In the genomic region with DNA sequence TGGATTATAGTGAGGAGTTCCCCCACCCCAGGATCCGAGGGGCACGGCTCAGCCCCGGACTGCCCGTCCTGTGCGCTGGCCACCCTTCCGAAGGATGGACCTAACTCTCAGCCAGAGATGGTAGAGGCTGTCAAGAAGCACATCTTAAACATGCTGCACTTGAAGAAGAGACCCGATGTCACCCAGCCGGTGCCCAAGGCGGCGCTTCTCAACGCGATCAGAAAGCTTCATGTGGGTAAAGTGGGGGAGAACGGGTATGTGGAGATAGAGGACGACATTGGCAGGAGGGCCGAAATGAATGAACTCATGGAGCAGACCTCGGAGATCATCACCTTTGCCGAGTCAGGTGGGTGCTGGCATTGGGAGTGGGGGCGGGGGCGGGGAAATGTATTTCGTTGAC, we compare ENCODE assay signal across 7 mouse cellular contexts. TPM values are rescaled to one million over a fixed set of nuclear protein-coding genes. Genes with fewer than 3 reads are reported as not detected.
DNase-seq lines count a peak whose midpoint lies in the region; ATAC-seq and TF ChIP-seq lines count a peak whose summit lies in the region.

No protein-coding gene starts in this region.

- no peaks in the 10 kb centered on the region for H3K9me3 ChIP-seq in forebrain, embryonic 15.5 days
- no peaks in the 10 kb centered on the region for H3K9me3 ChIP-seq in liver, embryonic 12.5 days (replicated peaks)
- H3K9me3 ChIP-seq in stomach, postnatal 0 days (ENCODE audit: control insufficient read depth, low read length), result no peaks in the 10 kb centered on the region

- H3K27ac ChIP-seq in thymus, adult 2 months (ENCODE audit: control insufficient read depth, insufficient read depth, low read length), result no peak overlapping the region
- H3K27ac ChIP-seq in forebrain, embryonic 15.5 days (replicated peaks), result no peak overlapping the region
- no peak overlapping the region for H3K27ac ChIP-seq in liver, embryonic 12.5 days
- H3K27ac ChIP-seq in stomach, postnatal 0 days (replicated peaks), result no peak overlapping the region

- no peaks in the 10 kb centered on the region for H3K36me3 ChIP-seq in thymus, adult 2 months (ENCODE audit: control insufficient read depth, insufficient read depth, low read length)
- no peaks in the 10 kb centered on the region for H3K36me3 ChIP-seq in forebrain, embryonic 15.5 days
- H3K36me3 ChIP-seq in liver, embryonic 12.5 days, result no peaks in the 10 kb centered on the region
- no peaks in the 10 kb centered on the region for H3K36me3 ChIP-seq in stomach, postnatal 0 days (ENCODE audit: control insufficient read depth, insufficient read depth, low read length)

- 2% methylated on average over 20 of the region's 20 CpGs for WGBS in thymus, adult 2 months
- under 1% methylated on average over 20 of the region's 20 CpGs for WGBS in forebrain, embryonic 15.5 days
- 2% methylated on average over 20 of the region's 20 CpGs for WGBS in liver, embryonic 12.5 days (ENCODE audit: insufficient replicate concordance)
- 1% methylated on average over 20 of the region's 20 CpGs for WGBS in stomach, postnatal 0 days

- no peak for ATAC-seq in forebrain, embryonic 15.5 days (replicated peaks)
- no peak for ATAC-seq in liver, embryonic 12.5 days
- no peak for ATAC-seq in stomach, postnatal 0 days (ENCODE audit: low FRiP score, low TSS enrichment)

- TF ChIP-seq CTCF in thymus, adult 2 months (IDR thresholded peaks at IDR 0.05; ENCODE audit: borderline replicate concordance, control insufficient read depth, extremely low read depth, insufficient read depth, low read length, poor library complexity), result no peak
- no peak for TF ChIP-seq CTCF in stomach, postnatal 0 days (IDR thresholded peaks at IDR 0.05; ENCODE audit: low read depth)

- DNase-seq in thymus, adult 2 months, result no peak
- no peak for DNase-seq in thymus, adult 18-20 months
- no peak for DNase-seq in stomach, postnatal 0 days (ENCODE audit: low spot score)
- no peak for DNase-seq in left cerebral cortex, adult 11 months (ENCODE audit: low spot score)
- DNase-seq in left cerebral cortex, adult 9 months (ENCODE audit: low spot score in 2 of 2), result no peak

- TF ChIP-seq POLR2A in thymus, adult 2 months (IDR thresholded peaks at IDR 0.05; ENCODE audit: control insufficient read depth, extremely low read depth, insufficient read depth, low read length, poor library complexity), result no peak

- H3K9ac ChIP-seq in forebrain, embryonic 15.5 days (replicated peaks), result peak overlapping the region; percentile 29
- H3K9ac ChIP-seq in liver, embryonic 12.5 days, result no peak overlapping the region
- H3K9ac ChIP-seq in stomach, postnatal 0 days (ENCODE audit: low read length), result peak overlapping the region; percentile 8

- no peak for TF ChIP-seq EP300 in stomach, postnatal 0 days (optimal IDR thresholded peaks at IDR 0.05)

- peak overlapping the region; percentile 62 for H3K4me2 ChIP-seq in forebrain, embryonic 15.5 days (replicated peaks)
- peak overlapping the region; percentile 59 for H3K4me2 ChIP-seq in liver, embryonic 12.5 days
- H3K4me2 ChIP-seq in stomach, postnatal 0 days (replicated peaks; ENCODE audit: low read depth), result peak overlapping the region; percentile 69

- H3K27me3 ChIP-seq in thymus, adult 2 months (ENCODE audit: control insufficient read depth, insufficient read depth, low read length), result no peaks in the 10 kb centered on the region; the same call in 1 of the 2 replicates
- H3K27me3 ChIP-seq in forebrain, embryonic 15.5 days, result 0 out of 2 replicates have a peak, but pooled peaks cover 8% of the 10 kb centered on the region
- peaks cover 49% of the 10 kb centered on the region for H3K27me3 ChIP-seq in liver, embryonic 12.5 days (replicated peaks)
- H3K27me3 ChIP-seq in stomach, postnatal 0 days (ENCODE audit: control insufficient read depth, insufficient read depth, low read length), result no peaks in the 10 kb centered on the region

- H3K4me3 ChIP-seq in thymus, adult 2 months (ENCODE audit: control insufficient read depth, insufficient read depth, low read length), result peak overlapping the region; percentile 20
- H3K4me3 ChIP-seq in forebrain, embryonic 15.5 days, result peak overlapping the region; percentile 36
- H3K4me3 ChIP-seq in liver, embryonic 12.5 days, result peak overlapping the region; percentile 37
- peak overlapping the region; percentile 40 for H3K4me3 ChIP-seq in stomach, postnatal 0 days (ENCODE audit: low read depth, low read length)

- H3K4me1 ChIP-seq in thymus, adult 2 months (replicated peaks; ENCODE audit: control insufficient read depth, insufficient read depth, low read length), result peaks cover 13% of the 10 kb centered on the region
- H3K4me1 ChIP-seq in forebrain, embryonic 15.5 days, result peaks cover 12% of the 10 kb centered on the region
- no peaks in the 10 kb centered on the region for H3K4me1 ChIP-seq in liver, embryonic 12.5 days
- no peaks in the 10 kb centered on the region for H3K4me1 ChIP-seq in stomach, postnatal 0 days (replicated peaks; ENCODE audit: control insufficient read depth, insufficient read depth)

RNA-seq across cellular contexts. Expression of a gene that starts 5.7 kb away (rescaled TPM):
- 0.37 and 0.46 TPM in 2 replicates for polyA plus RNA-seq in thymus, adult 2 months (2012; rRNA removed)
- polyA plus RNA-seq in forebrain, embryonic 15.5 days (2015; fragmentation: Nextera tagmentation; extraction: Ambion mirVana), result 7.4 and 7.5 TPM in 2 replicates
- 0.62 and 0.73 TPM in 2 replicates for polyA plus RNA-seq in liver, embryonic 12.5 days (2016; fragmentation: Nextera tagmentation; extraction: Ambion mirVana)
- 3.1 and 3.2 TPM in 2 replicates for polyA plus RNA-seq in stomach, postnatal 0 days (2015; fragmentation: Nextera tagmentation; extraction: Ambion mirVana)
